Mouse (Mus musculus) left cerebral cortex, adult 9 months (tissue): ENCODE results near the gene Tcp11l2.

Experiments used
- DNase-seq, 2 experiments: peaks; one replicate each; pipeline ENCODE4 v3.0.0; 2022; ENCODE audit warnings: low spot score in 2 of 2

Tcp11l2 gene

GRCm38 (mm10) chr10:84654731-84655130 is 78.3 kb downstream of the Tcp11l2 start:
- no peak for DNase-seq

GRCm38 (mm10) chr10:84656618-84657017 is 80.2 kb downstream of the Tcp11l2 start:
- DNase-seq = no peak

GRCm38 (mm10) chr10:84657437-84658087 is 81.1 kb downstream of the Tcp11l2 start:
- DNase-seq = no peak

- no peak for DNase-seq
These were observed 81.8 kb downstream of the Tcp11l2 start for GRCm38 (mm10) chr10:84658088-84658848.

- no peak for DNase-seq
These were observed 82.9 kb downstream of the Tcp11l2 start for GRCm38 (mm10) chr10:84659281-84659680.

- no peak for DNase-seq
These were observed 85.7 kb downstream of the Tcp11l2 start for GRCm38 (mm10) chr10:84662138-84662537.
